Mouse (Mus musculus) heart, postnatal 4 days (tissue): Measurements from ENCODE around the gene Isca2. TPM values are rescaled to one million over a fixed set of nuclear protein-coding genes. Genes with fewer than 3 reads are reported as not detected.

ENCODE experiments used
- DNase-seq: peaks from one replicate; pipeline ENCODE4 v3.0.0; 2021
- total RNA-seq, 2 experiments: library from RNA; stranded (reverse); gene quantifications; 2 replicates each; pipeline ENCODE4 v1.2.3; 2021

Isca2 gene
- 10 to 100 TPM; 72.9 to 75.3 TPM for total RNA-seq

GRCm38 (mm10) chr12:84772726-84773441 is at the start of gene Isca2, which contains the start of gene Npc2:
Gene Isca2, plus strand, starts transcription at chr12:84773251.
Gene Npc2, minus strand, starts transcription at chr12:84773152.
- peak; percentile 97 for DNase-seq

- no peak for DNase-seq
These were observed 46.7 kb upstream of the Isca2 start for GRCm38 (mm10) chr12:84726391-84726790.

- DNase-seq = no peak
These were observed 46.1 kb upstream of the Isca2 start for GRCm38 (mm10) chr12:84726986-84727385.

- no peak for DNase-seq
These were observed 45.6 kb upstream of the Isca2 start for GRCm38 (mm10) chr12:84727434-84727833.

- DNase-seq = no peak
These were observed 44.6 kb upstream of the Isca2 start for GRCm38 (mm10) chr12:84728421-84728820.

- no peak for DNase-seq
These were observed 39.7 kb upstream of the Isca2 start for GRCm38 (mm10) chr12:84733366-84733765.

GRCm38 (mm10) chr12:84743496-84743895 is 29.6 kb upstream of the Isca2 start:
- no peak for DNase-seq

- DNase-seq = no peak
These were observed 27.4 kb upstream of the Isca2 start for GRCm38 (mm10) chr12:84745700-84746099.

GRCm38 (mm10) chr12:84748134-84748533 is 24.9 kb upstream of the Isca2 start:
- no peak for DNase-seq

GRCm38 (mm10) chr12:84750661-84751060 is 22.4 kb upstream of the Isca2 start:
- DNase-seq = peak; percentile 76

GRCm38 (mm10) chr12:84752131-84752977 is 20.7 kb upstream of the Isca2 start:
- no peak for DNase-seq

- DNase-seq = peak; percentile 82
These were observed 17.9 kb upstream of the Isca2 start for GRCm38 (mm10) chr12:84755008-84755695.

- DNase-seq = no peak
These were observed 17.0 kb upstream of the Isca2 start for GRCm38 (mm10) chr12:84756016-84756415.

GRCm38 (mm10) chr12:84759063-84759462 is 14.0 kb upstream of the Isca2 start:
- no peak for DNase-seq

GRCm38 (mm10) chr12:84762532-84762931 is 10.5 kb upstream of the Isca2 start:
- DNase-seq = no peak

- no peak for DNase-seq
These were observed 9.4 kb upstream of the Isca2 start for GRCm38 (mm10) chr12:84763577-84764218.

- DNase-seq = no peak
These were observed 8.3 kb upstream of the Isca2 start for GRCm38 (mm10) chr12:84764756-84765155.

- no peak for DNase-seq
These were observed 7.5 kb upstream of the Isca2 start for GRCm38 (mm10) chr12:84765506-84765905.

GRCm38 (mm10) chr12:84766113-84766735 is 6.8 kb upstream of the Isca2 start:
- peak; percentile 20 for DNase-seq

GRCm38 (mm10) chr12:84767510-84767909 is 5.5 kb upstream of the Isca2 start:
- no peak for DNase-seq

GRCm38 (mm10) chr12:84769624-84770023 is 3.4 kb upstream of the Isca2 start:
- no peak for DNase-seq

- DNase-seq = no peak
These were observed 1.0 kb upstream of the Isca2 start for GRCm38 (mm10) chr12:84771981-84772520.
